Mouse (Mus musculus) hindbrain, embryonic 10.5 days (tissue): Measurements from ENCODE around the gene Hsd11b1. TPM values are rescaled to one million over a fixed set of nuclear protein-coding genes. Genes with fewer than 3 reads are reported as not detected.
A peak's percentile ranks its signal among the peaks of the same experiment; 100 is the strongest.

Source experiments
- DNase-seq: peaks from one replicate; pipeline ENCODE4 v3.0.0-alpha.2; 2017; ENCODE audit warnings: low spot score
- H3K27ac ChIP-seq: fragments of 300-500 bp; sonication (generic); 2 replicates; pipeline ENCODE4 v1.5.1; 2016; ENCODE audit warnings: mild to moderate bottlenecking, moderate library complexity
- H3K27me3 ChIP-seq: fragments of 300-500 bp; sonication (generic); 2 replicates; pipeline ENCODE4 v1.6.1; 2016; ENCODE audit warnings: mild to moderate bottlenecking; ENCODE audit not compliant: poor library complexity, insufficient read depth, severe bottlenecking
- H3K36me3 ChIP-seq: fragments of 300-500 bp; sonication (generic); 2 replicates; pipeline ENCODE4 v1.6.1; 2016; ENCODE audit warnings: mild to moderate bottlenecking, moderate library complexity
- H3K4me1 ChIP-seq: fragments of 300-500 bp; sonication (generic); replicated peaks from 2 replicates; pipeline ENCODE4 v1.6.1; 2016; ENCODE audit warnings: mild to moderate bottlenecking
- H3K4me3 ChIP-seq: fragments of 300-500 bp; sonication (generic); 2 replicates; pipeline ENCODE4 v1.5.1; 2016; ENCODE audit warnings: mild to moderate bottlenecking, moderate library complexity
- H3K9me3 ChIP-seq: fragments of 300-500 bp; sonication (generic); 2 replicates; pipeline ENCODE4 v1.6.1; 2016; ENCODE audit warnings: mild to moderate bottlenecking, moderate library complexity
- WGBS: fragments of 180-500 bp; shearing (Covaris S2); methylation state at CpG from one replicate; pipeline ENCODE4 v1.1.7; 2016; 5-methylcytosine and 5-hydroxymethylcytosine counted together
- polyA plus RNA-seq: library from polyadenylated mRNA; unstranded; fragments of >200 nt; fragmentation: Nextera tagmentation; extraction: Ambion mirVana; gene quantifications from 2 replicates; pipeline ENCODE4 v1.2.1, GENCODE M21; 2016

Gene Hsd11b1
- polyA plus RNA-seq, 1 experiment from 2014 or later = not detected

GRCm38 (mm10) chr1:193181104-193181503, 82.8 kb downstream of the Hsd11b1 start:
- no peaks in the 10 kb centered on the region for H3K9me3 ChIP-seq
- no peaks in the 10 kb centered on the region for H3K36me3 ChIP-seq
- no peak for DNase-seq
- 0 out of 2 replicates have a peak, but pooled peaks cover 4% of the 10 kb centered on the region for H3K4me1 ChIP-seq
- H3K4me3 ChIP-seq = no peak overlapping the region
- WGBS = 85% methylated on average over 3 of the region's 3 CpGs
- H3K27me3 ChIP-seq = no peaks in the 10 kb centered on the region
- H3K27ac ChIP-seq = no peak overlapping the region

GRCm38 (mm10) chr1:193174143-193174733, 89.6 kb downstream of the Hsd11b1 start:
- Histone ChIP-seq H3K9me3 (no peaks in the 10 kb centered on the region), H3K36me3 (no peaks in the 10 kb centered on the region), H3K4me3 (peak overlapping the region; percentile 87), H3K27me3 (no peaks in the 10 kb centered on the region), H3K27ac (peak overlapping the region; percentile 92), H3K4me1 (peaks cover 30% of the 10 kb centered on the region)
- no peak for DNase-seq
- 93% methylated on average over 13 of the region's 13 CpGs for WGBS

GRCm38 (mm10) chr1:193173810-193174129, 90.1 kb downstream of the Hsd11b1 start:
- no peaks in the 10 kb centered on the region for H3K36me3 ChIP-seq
- no peaks in the 10 kb centered on the region for H3K9me3 ChIP-seq
- DNase-seq = no peak
- 23% methylated on average over 9 of the region's 9 CpGs for WGBS
- H3K4me1 ChIP-seq = peaks cover 30% of the 10 kb centered on the region
- peak overlapping the region; percentile 92 for H3K27ac ChIP-seq
- no peaks in the 10 kb centered on the region for H3K27me3 ChIP-seq
- peak overlapping the region; percentile 87 for H3K4me3 ChIP-seq

- Histone ChIP-seq H3K27ac (peak overlapping the region; percentile 92), H3K9me3 (no peaks in the 10 kb centered on the region)
These were observed 90.7 kb downstream of the Hsd11b1 start for GRCm38 (mm10) chr1:193172991-193173809.

More at GRCm38 (mm10) chr1:193172991-193173809, 90.7 kb downstream of the Hsd11b1 start:
- H3K27me3 ChIP-seq = no peaks in the 10 kb centered on the region
- H3K36me3 ChIP-seq = no peaks in the 10 kb centered on the region
- whole genome bisulfite sequencing = 2% methylated on average over 48 of the region's 48 CpGs
- peaks cover 29% of the 10 kb centered on the region for H3K4me1 ChIP-seq
- peak; percentile 98 for DNase-seq
- H3K4me3 ChIP-seq = peak overlapping the region; percentile 87

Other genes starting within 250 kb of the Hsd11b1 start
- gene Syt14, start 228.3 kb downstream of the Hsd11b1 start, polyA plus RNA-seq = 4.1 and 4.6 TPM in 2 replicates
- 7.0 and 9.3 TPM in 2 replicates for gene Diexf, start 133.8 kb downstream of the Hsd11b1 start, polyA plus RNA-seq
- gene Irf6, start 111.0 kb downstream of the Hsd11b1 start, polyA plus RNA-seq = 3.7 and 4.9 TPM in 2 replicates
- 13.8 and 17.7 TPM in 2 replicates for gene A130010J15Rik, start 96.0 kb downstream of the Hsd11b1 start, polyA plus RNA-seq
- gene Traf3ip3, start 62.4 kb downstream of the Hsd11b1 start, polyA plus RNA-seq = 1.5 and 1.8 TPM in 2 replicates
- 0.37 and 0.46 TPM in 2 replicates for gene Lamb3, start 56.4 kb downstream of the Hsd11b1 start, polyA plus RNA-seq
- gene G0s2, start 9.1 kb upstream of the Hsd11b1 start, polyA plus RNA-seq = 5.6 and 7.6 TPM in 2 replicates
- gene Camk1g, start 106.2 kb upstream of the Hsd11b1 start, polyA plus RNA-seq = 11.8 and 15.5 TPM in 2 replicates